Mouse (Mus musculus) heart, adult 11 months (tissue): ENCODE results near the gene Ctsd.
"Not testable (repeated sequence)": the region's sequence is repeated elsewhere in the genome, so short reads cannot be mapped to it uniquely, and the experiment has no call there.

Source experiments
- DNase-seq: peaks from one replicate; pipeline ENCODE4 v3.0.0; 2022

The Ctsd gene

GRCm38 (mm10) chr7:142387419-142388148 is at the start of gene Ctsd:
Gene Ctsd, minus strand, starts transcription at chr7:142388038.
- peak; percentile 100 for DNase-seq

GRCm38 (mm10) chr7:142437324-142437723 is 49.5 kb upstream of the Ctsd start:
- DNase-seq, result no peak

GRCm38 (mm10) chr7:142435524-142435923 is 47.7 kb upstream of the Ctsd start:
- peak; percentile 96 for DNase-seq

- no peak for DNase-seq
Observed at GRCm38 (mm10) chr7:142434137-142434865, 46.5 kb upstream of the Ctsd start, which contains the start of gene Syt8. Gene Syt8, plus strand, starts transcription at chr7:142434850.

DNA sequence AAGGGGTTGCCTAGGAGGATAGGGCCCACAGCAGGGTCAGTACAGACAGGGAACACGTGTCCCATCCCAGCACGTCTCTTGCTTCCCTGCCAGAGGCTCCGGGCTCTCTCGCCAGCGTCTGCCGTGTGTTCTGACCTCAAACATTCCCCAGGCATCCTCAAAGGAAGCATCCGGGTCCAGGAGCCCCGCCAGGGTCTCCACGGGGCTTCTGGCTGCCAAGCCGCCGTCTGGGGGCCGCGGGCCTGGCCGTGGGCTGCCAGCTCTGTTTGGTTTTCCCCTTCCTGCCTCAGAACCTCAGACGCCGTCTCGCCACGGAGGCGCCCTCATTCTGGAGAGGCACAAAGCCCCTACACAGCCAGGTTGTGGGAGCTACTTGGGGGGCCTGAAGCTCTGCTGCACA is 45.8 kb upstream of the Ctsd start:
- peak; percentile 94 for DNase-seq

GRCm38 (mm10) chr7:142431106-142431505 is 43.3 kb upstream of the Ctsd start:
- peak; percentile 89 for DNase-seq

DNA sequence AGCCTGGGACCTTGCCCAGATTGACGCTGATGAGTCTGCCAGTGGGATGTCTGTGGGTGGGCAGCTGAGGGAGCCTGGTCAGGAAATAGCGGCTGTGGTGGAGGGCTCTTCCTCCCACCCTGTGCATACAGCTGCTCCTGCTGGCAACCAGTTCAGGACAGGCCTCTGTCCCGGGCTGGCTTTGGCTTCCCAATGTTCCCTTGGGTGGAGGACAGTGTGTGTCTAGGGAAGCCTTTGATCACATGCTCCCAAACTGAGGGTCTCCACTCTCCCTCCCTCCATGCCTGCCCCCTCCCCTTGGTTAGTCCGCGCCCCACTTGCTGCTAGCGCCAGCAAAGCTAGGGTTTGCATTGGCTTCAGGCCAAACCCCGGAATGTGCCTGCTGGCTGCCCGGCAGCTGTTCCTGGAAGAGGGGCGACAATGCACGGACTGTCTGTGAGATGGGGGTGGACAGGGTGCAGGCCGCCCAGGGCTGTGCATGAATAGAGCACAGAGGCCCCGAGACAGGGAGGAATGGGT is 42.4 kb upstream of the Ctsd start:
- peak; percentile 95 for DNase-seq

DNA sequence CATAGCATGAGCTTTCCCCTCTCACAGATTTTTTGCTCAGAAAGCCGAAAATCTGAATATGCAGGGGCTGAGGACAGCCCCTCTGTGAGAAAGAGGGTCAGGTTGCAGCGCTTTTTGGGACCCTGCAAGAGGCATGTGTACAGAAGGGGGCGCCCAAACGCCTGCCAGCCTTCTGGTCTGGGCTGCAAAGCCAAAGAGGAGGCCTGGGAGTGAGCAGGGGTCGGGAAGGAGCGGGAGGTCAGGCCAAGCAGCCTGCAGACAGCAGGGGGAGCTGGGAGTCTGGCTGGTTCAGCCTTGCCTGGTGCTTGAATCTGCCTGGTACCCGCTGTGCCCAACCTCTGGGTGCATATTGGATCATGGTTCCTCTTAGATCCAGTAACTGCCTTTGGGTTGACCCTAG is 40.4 kb upstream of the Ctsd start:
- DNase-seq, result no peak

- no peak for DNase-seq
Observed at GRCm38 (mm10) chr7:142425641-142426213, 37.9 kb upstream of the Ctsd start.

GRCm38 (mm10) chr7:142421826-142422225 is 34.0 kb upstream of the Ctsd start:
- no peak for DNase-seq

DNA sequence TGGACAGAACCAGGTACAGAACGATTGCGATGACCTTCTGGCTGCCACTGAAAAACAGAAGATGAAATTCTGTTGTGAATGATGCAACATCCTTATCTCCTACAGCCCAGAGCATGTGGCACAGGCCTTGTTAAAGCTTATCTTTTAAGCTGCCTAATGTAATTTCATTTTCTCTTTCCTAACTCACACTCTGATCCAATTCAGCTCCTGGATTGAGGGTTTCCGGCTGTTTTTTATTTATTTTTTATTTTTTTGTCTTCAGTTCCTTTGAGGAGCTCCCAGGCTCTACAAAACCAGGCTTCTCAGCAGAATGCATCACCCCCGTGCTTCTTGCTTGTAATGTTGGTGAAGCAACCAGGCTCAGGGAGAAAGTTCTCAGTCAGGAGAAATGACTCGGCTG is 32.0 kb upstream of the Ctsd start:
- DNase-seq, result no peak

DNA sequence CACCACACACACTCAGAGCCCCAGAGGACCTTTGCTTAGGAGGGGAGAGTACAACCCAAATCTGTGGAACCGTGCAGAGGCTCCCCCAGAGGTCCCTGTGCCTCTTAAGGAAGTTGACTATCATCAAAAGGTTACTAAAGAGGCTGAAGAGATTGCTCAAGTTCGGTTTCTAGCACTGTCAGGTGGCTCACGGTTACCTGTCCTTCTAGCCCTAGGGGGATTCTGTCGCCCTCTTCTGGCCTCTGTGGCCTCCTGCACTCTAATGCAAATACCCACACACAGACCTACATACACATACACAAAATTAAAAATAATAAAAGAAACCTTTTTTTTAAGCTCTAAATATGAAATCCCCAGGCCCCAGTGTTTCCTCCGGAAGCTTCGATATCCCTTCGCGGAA is 30.8 kb upstream of the Ctsd start:
- no peak for DNase-seq

GRCm38 (mm10) chr7:142418027-142418426 is 30.2 kb upstream of the Ctsd start:
- peak; percentile 95 for DNase-seq

DNA sequence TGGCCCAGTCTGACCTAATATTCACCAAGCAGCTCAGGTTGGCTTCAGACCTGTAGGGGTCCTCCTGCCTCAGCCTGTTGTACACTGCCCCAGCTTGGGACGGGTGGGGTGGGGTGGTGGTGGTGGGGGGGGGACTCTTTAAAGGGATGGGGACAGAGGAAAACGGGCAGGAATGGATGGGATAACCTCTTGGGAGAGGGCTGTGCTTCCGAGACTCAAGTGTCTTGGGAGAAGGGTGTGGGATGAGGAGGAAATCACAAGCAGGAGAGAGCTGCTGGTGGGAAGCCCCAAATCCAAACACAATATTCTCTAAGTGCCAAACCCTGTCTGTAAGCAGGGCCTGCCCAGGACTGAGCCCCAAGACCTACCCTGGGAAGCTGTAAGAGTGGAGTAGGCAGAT is 28.4 kb upstream of the Ctsd start:
- DNase-seq, result peak; percentile 91

- DNase-seq, result peak; percentile 94
Observed at GRCm38 (mm10) chr7:142415314-142415713, 27.5 kb upstream of the Ctsd start.

- DNase-seq, result no peak
Observed at GRCm38 (mm10) chr7:142413285-142413684, 25.4 kb upstream of the Ctsd start.

- DNase-seq, result no peak
Observed at GRCm38 (mm10) chr7:142409603-142410002, 21.8 kb upstream of the Ctsd start.

GRCm38 (mm10) chr7:142408686-142409085 is 20.8 kb upstream of the Ctsd start:
- no peak for DNase-seq

DNA sequence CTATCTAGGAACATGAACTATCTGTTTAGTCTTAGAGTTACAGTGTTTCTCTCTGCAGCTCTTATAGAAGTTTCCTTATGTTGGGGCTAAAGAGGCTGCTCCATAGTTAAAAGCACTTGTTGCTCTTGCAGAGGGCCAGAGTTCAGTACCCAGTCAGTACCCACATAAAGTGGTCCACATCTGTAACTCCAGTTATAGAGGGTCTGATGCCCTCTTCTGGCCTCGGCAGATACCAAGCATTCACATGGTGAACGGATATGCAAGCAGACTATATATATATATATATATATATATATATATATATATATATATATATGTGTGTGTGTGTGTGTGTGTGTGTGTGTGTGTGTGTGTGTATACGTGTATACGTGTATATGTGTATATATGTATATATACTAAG is 20.1 kb upstream of the Ctsd start:
- no peak for DNase-seq

DNA sequence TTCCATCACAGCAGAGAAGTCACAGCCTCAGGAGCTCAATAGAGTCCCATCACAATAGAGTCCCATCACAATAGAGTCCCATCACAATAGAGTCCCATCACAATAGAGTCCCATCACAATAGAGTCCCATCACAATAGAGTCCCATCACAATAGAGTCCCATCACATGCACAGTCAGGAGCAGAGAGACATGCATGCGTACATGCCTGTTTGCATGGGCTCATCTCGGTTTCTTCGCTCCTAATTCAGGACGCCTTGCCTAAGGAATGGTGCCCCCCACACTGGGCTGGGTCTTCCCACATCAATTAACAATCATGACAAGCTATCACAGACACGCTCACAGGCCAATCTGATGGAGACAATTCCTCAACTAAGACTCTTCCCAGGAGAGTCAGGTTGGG is 17.3 kb upstream of the Ctsd start:
- not testable (repeated sequence) for DNase-seq

- no peak for DNase-seq
Observed at GRCm38 (mm10) chr7:142403591-142403990, 15.8 kb upstream of the Ctsd start.

- DNase-seq, result peak; percentile 92
Observed at GRCm38 (mm10) chr7:142400750-142401142, 12.9 kb upstream of the Ctsd start.

GRCm38 (mm10) chr7:142400112-142400749 is 12.4 kb upstream of the Ctsd start:
- peak; percentile 87 for DNase-seq
